Mouse (Mus musculus) bone marrow, adult 2 months (tissue): ENCODE data around the gene Fam219b.

Source experiments
- CTCF ChIP-seq: fragments of 200-500 bp; IDR thresholded peaks from 2 replicates; pipeline ENCODE4 v1.5.1; 2011; ENCODE audit warnings: low read length, control low read depth; ENCODE audit not compliant: control insufficient read depth, insufficient read depth
- POLR2A ChIP-seq: fragments of 200-500 bp; IDR thresholded peaks from 2 replicates; pipeline ENCODE4 v1.6.1; 2011; ENCODE audit warnings: low read depth, mild to moderate bottlenecking, control low read depth, low read length, borderline replicate concordance; ENCODE audit not compliant: control insufficient read depth

DNA sequence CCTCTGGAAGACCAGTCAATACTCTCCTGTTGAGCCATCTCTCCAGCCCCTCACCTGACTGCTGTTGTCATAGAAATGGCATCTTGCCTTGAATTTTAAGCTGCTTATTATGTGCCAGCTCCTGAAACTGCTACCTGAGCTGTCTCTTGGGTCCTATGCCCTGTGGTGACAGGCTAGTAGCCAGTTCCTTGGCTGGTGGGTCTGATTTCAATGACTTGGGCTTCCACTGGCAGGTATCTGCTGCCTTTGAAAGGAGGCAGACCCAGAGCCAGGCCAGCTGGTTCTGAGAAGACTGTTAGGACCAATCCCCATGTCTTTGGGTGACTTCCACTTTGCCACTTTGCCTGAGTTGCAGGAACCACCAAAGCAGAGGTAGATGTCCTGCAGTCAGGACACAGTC is 37.1 kb downstream of the Fam219b start:
- no peak for TF ChIP-seq POLR2A
- TF ChIP-seq CTCF, result no peak
